Mouse (Mus musculus) heart, adult 18-20 months (tissue): ENCODE measurements around the gene Tom1l2. TPM values are rescaled to one million over a fixed set of nuclear protein-coding genes. Genes with fewer than 3 reads are reported as not detected.

Experiments
- DNase-seq, 2 experiments: peaks; one replicate each; pipeline ENCODE4 v3.0.0; 2021 to 2022; ENCODE audit warnings: mixed read lengths in 1 of 2
- long read RNA-seq, 2 experiments: library from polyadenylated mRNA; stranded (forward); transcript quantifications; one replicate each; pipeline ENCODE4 v2.0.0; 2021
- total RNA-seq, 2 experiments: library from RNA; stranded (reverse); gene quantifications; 2 replicates each; pipeline ENCODE4 v1.2.3; 2021

Gene Tom1l2
- 100 to 1,000 TPM; 107 to 116 TPM for total RNA-seq
- long read RNA-seq, experiment 1, full-length matches to known transcripts, result 13 of 86 reads
- long read RNA-seq, experiment 1, partial matches to known transcripts, result 6 of 86 reads
- long read RNA-seq, experiment 1, other reads (novel, unspliced or antisense), result 67 of 86 reads
- long read RNA-seq, experiment 2, full-length matches to known transcripts, result 5 of 43 reads
- long read RNA-seq, experiment 2, partial matches to known transcripts, result 3 of 43 reads
- long read RNA-seq, experiment 2, other reads (novel, unspliced or antisense), result 35 of 43 reads

- peak; percentile 99 to 100 for DNase-seq
These were observed at the start of gene Tom1l2, which contains the start of gene Drc3 for GRCm38 (mm10) chr11:60352559-60353411. Gene Tom1l2 (minus strand): TSS chr11:60352905. Gene Drc3 (plus strand): TSS chr11:60353329.

GRCm38 (mm10) chr11:60397172-60397571, 44.5 kb upstream of the Tom1l2 start:
- DNase-seq, result no peak

- no peak for DNase-seq
These were observed 43.8 kb upstream of the Tom1l2 start for GRCm38 (mm10) chr11:60396546-60396945.

- no peak for DNase-seq
These were observed 38.6 kb upstream of the Tom1l2 start for GRCm38 (mm10) chr11:60391346-60391745.

- DNase-seq, result no peak
These were observed 35.2 kb upstream of the Tom1l2 start for GRCm38 (mm10) chr11:60387944-60388343.

- no peak for DNase-seq
These were observed 33.2 kb upstream of the Tom1l2 start for GRCm38 (mm10) chr11:60385946-60386345.

GRCm38 (mm10) chr11:60384762-60385421, 32.2 kb upstream of the Tom1l2 start:
- no peak for DNase-seq

GRCm38 (mm10) chr11:60383518-60383917, 30.8 kb upstream of the Tom1l2 start:
- no peak for DNase-seq

- DNase-seq, result no peak
These were observed 21.8 kb upstream of the Tom1l2 start for GRCm38 (mm10) chr11:60374481-60374880.

- DNase-seq, result no peak
These were observed 17.7 kb upstream of the Tom1l2 start for GRCm38 (mm10) chr11:60370431-60370830.

- DNase-seq, result no peak
These were observed 16.7 kb upstream of the Tom1l2 start for GRCm38 (mm10) chr11:60369448-60369847.

- no peak for DNase-seq
These were observed 16.2 kb upstream of the Tom1l2 start for GRCm38 (mm10) chr11:60368909-60369308.

- DNase-seq, result no peak
These were observed 14.6 kb upstream of the Tom1l2 start for GRCm38 (mm10) chr11:60367256-60367655.

GRCm38 (mm10) chr11:60366239-60367019, 13.7 kb upstream of the Tom1l2 start:
- DNase-seq, result no peak

- DNase-seq, result peak; percentile 39 to 75
These were observed 8.0 kb upstream of the Tom1l2 start for GRCm38 (mm10) chr11:60360631-60361201.

GRCm38 (mm10) chr11:60359936-60360335, 7.2 kb upstream of the Tom1l2 start:
- DNase-seq, result no peak

- DNase-seq, result no peak
These were observed 6.4 kb upstream of the Tom1l2 start for GRCm38 (mm10) chr11:60359138-60359537.

GRCm38 (mm10) chr11:60358548-60358947, 5.8 kb upstream of the Tom1l2 start:
- DNase-seq, result peak in 1 of 2 experiments; percentile 25

GRCm38 (mm10) chr11:60357116-60357515, 4.4 kb upstream of the Tom1l2 start:
- no peak for DNase-seq

GRCm38 (mm10) chr11:60355952-60356351, 3.2 kb upstream of the Tom1l2 start:
- no peak for DNase-seq

- DNase-seq, result peak; percentile 67
These were observed 757 bp downstream of the Tom1l2 start for GRCm38 (mm10) chr11:60351925-60352371.
